Mouse (Mus musculus) kidney, postnatal 10 days (tissue): Measurements from ENCODE around the gene Tpx2.

ENCODE experiments used
- DNase-seq: peaks from one replicate; pipeline ENCODE4 v3.0.0; 2021; ENCODE audit warnings: mixed read lengths

Gene Tpx2

GRCm38 (mm10) chr2:152847815-152848302 lies at the start of gene Tpx2:
Tpx2 (plus strand) TSS chr2:152847964.
- peak; percentile 98 for DNase-seq

- no peak for DNase-seq
Observed at GRCm38 (mm10) chr2:152799954-152800761, 47.6 kb upstream of the Tpx2 start.

- no peak for DNase-seq
Observed at GRCm38 (mm10) chr2:152800762-152801113, 47.0 kb upstream of the Tpx2 start.

- DNase-seq, result peak; percentile 41
Observed at GRCm38 (mm10) chr2:152802303-152802702, 45.5 kb upstream of the Tpx2 start.

GRCm38 (mm10) chr2:152803081-152803480 lies 44.7 kb upstream of the Tpx2 start:
- DNase-seq, result no peak

GRCm38 (mm10) chr2:152804408-152805110 lies 43.2 kb upstream of the Tpx2 start:
- peak; percentile 69 for DNase-seq

GRCm38 (mm10) chr2:152805111-152805490 lies 42.7 kb upstream of the Tpx2 start:
- no peak for DNase-seq

- no peak for DNase-seq
Observed at GRCm38 (mm10) chr2:152806037-152806436, 41.7 kb upstream of the Tpx2 start.

- DNase-seq, result no peak
Observed at GRCm38 (mm10) chr2:152808178-152808577, 39.6 kb upstream of the Tpx2 start.

- no peak for DNase-seq
Observed at GRCm38 (mm10) chr2:152810158-152810941, 37.4 kb upstream of the Tpx2 start.

- DNase-seq, result peak; percentile 37
Observed at GRCm38 (mm10) chr2:152811336-152812165, 36.2 kb upstream of the Tpx2 start.

- DNase-seq, result no peak
Observed at GRCm38 (mm10) chr2:152813232-152813631, 34.5 kb upstream of the Tpx2 start.

- peak; percentile 47 for DNase-seq
Observed at GRCm38 (mm10) chr2:152814213-152814874, 33.4 kb upstream of the Tpx2 start.

- peak; percentile 56 for DNase-seq
Observed at GRCm38 (mm10) chr2:152815879-152816656, 31.7 kb upstream of the Tpx2 start.

GRCm38 (mm10) chr2:152816657-152817348 lies 31.0 kb upstream of the Tpx2 start:
- no peak for DNase-seq

- DNase-seq, result peak; percentile 73
Observed at GRCm38 (mm10) chr2:152817596-152818291, 30.0 kb upstream of the Tpx2 start.

- no peak for DNase-seq
Observed at GRCm38 (mm10) chr2:152818679-152819078, 29.1 kb upstream of the Tpx2 start.

GRCm38 (mm10) chr2:152819097-152819624 lies 28.6 kb upstream of the Tpx2 start:
- no peak for DNase-seq

- DNase-seq, result no peak
Observed at GRCm38 (mm10) chr2:152819926-152820325, 27.8 kb upstream of the Tpx2 start.
